Mouse (Mus musculus) bone marrow macrophage, adult 2 months (primary cell): Measurements from ENCODE around the gene Dnal4.

Experiments used
- CTCF ChIP-seq: IDR thresholded peaks from 2 replicates; pipeline ENCODE4 v1.5.1; 2012; ENCODE audit warnings: low read depth, mild to moderate bottlenecking, low read length, moderate library complexity
- POLR2A ChIP-seq: IDR thresholded peaks from 2 replicates; pipeline ENCODE4 v1.6.1; 2012; ENCODE audit warnings: mild to moderate bottlenecking, low read depth, low read length, borderline replicate concordance

GRCm38 (mm10) chr15:79763601-79764246, 13.9 kb downstream of the Dnal4 start:
- TF ChIP-seq CTCF = no peak
- TF ChIP-seq POLR2A = no peak
